Mouse (Mus musculus): ENCODE measurements around the gene Hyou1. TPM values are rescaled to one million over a fixed set of nuclear protein-coding genes. Genes with fewer than 3 reads are reported as not detected.
A peak's percentile ranks its signal among the peaks of the same experiment; 100 is the strongest.

Hyou1 gene
- total and polyA plus RNA-seq, 2 experiments, result 87.8 to 111 TPM

GRCm38 (mm10) chr9:44338574-44338973, 40.7 kb upstream of the Hyou1 start:
- 88% methylated on average over 5 of the region's 5 CpGs for WGBS
- Histone ChIP-seq H3K79me2 (ENCODE audit: control insufficient read depth, insufficient read depth, low read length) (peaks cover 14% of the 10 kb centered on the region; the same call in 1 of the 2 replicates), H3K4me1 (ENCODE audit: control insufficient read depth, insufficient read depth, low read length) (peaks cover 16% of the 10 kb centered on the region), H3K9ac (ENCODE audit: low read depth, low read length) (no peak overlapping the region), H3K36me3 (ENCODE audit: control insufficient read depth, insufficient read depth, low read length) (0 out of 2 replicates have a peak, but pooled peaks cover 3% of the 10 kb centered on the region), H3K4me3 (ENCODE audit: insufficient read depth, low read depth, low read length) (no peak overlapping the region), H3K27me3 (ENCODE audit: control insufficient read depth, insufficient read depth, low read length) (no peaks in the 10 kb centered on the region), H3K27ac (replicated peaks; ENCODE audit: insufficient read depth, low read depth, low read length) (no peak overlapping the region)
- DNase-seq (ENCODE audit: extremely low read depth, low read depth, low spot score), result no peak
- no peak for TF ChIP-seq CTCF (IDR thresholded peaks at IDR 0.05; ENCODE audit: low read depth, low read length)
- no peak for TF ChIP-seq POLR2A (IDR thresholded peaks at IDR 0.05; ENCODE audit: extremely low read depth, insufficient read depth, low read length)

- H3K36me3 ChIP-seq (ENCODE audit: control insufficient read depth, insufficient read depth, low read length), result 0 out of 2 replicates have a peak, but pooled peaks cover 3% of the 10 kb centered on the region
- peaks cover 13% of the 10 kb centered on the region for H3K4me1 ChIP-seq (ENCODE audit: control insufficient read depth, insufficient read depth, low read length)
- TF ChIP-seq POLR2A (IDR thresholded peaks at IDR 0.05; ENCODE audit: extremely low read depth, insufficient read depth, low read length) (no peak), CTCF (IDR thresholded peaks at IDR 0.05; ENCODE audit: low read depth, low read length) (no peak)
- no peak overlapping the region for H3K9ac ChIP-seq (ENCODE audit: low read depth, low read length)
- no peaks in the 10 kb centered on the region for H3K27me3 ChIP-seq (ENCODE audit: control insufficient read depth, insufficient read depth, low read length)
- H3K27ac ChIP-seq (replicated peaks; ENCODE audit: insufficient read depth, low read depth, low read length), result no peak overlapping the region
- peaks cover 14% of the 10 kb centered on the region; the same call in 1 of the 2 replicates for H3K79me2 ChIP-seq (ENCODE audit: control insufficient read depth, insufficient read depth, low read length)
- 97% methylated on average over 5 of the region's 5 CpGs for WGBS
- no peak for DNase-seq (ENCODE audit: extremely low read depth, low read depth, low spot score)
- H3K4me3 ChIP-seq (ENCODE audit: insufficient read depth, low read depth, low read length), result no peak overlapping the region
Measured at GRCm38 (mm10) chr9:44341487-44341886, 37.8 kb upstream of the Hyou1 start.

- no peak for DNase-seq (ENCODE audit: extremely low read depth, low read depth, low spot score)
- 82% methylated on average over 3 of the region's 3 CpGs for WGBS
- Histone ChIP-seq H3K79me2 (ENCODE audit: control insufficient read depth, insufficient read depth, low read length) (peaks cover 14% of the 10 kb centered on the region; the same call in 1 of the 2 replicates), H3K27ac (replicated peaks; ENCODE audit: insufficient read depth, low read depth, low read length) (no peak overlapping the region), H3K4me1 (ENCODE audit: control insufficient read depth, insufficient read depth, low read length) (peaks cover 10% of the 10 kb centered on the region), H3K27me3 (ENCODE audit: control insufficient read depth, insufficient read depth, low read length) (no peaks in the 10 kb centered on the region), H3K36me3 (ENCODE audit: control insufficient read depth, insufficient read depth, low read length) (0 out of 2 replicates have a peak, but pooled peaks cover 3% of the 10 kb centered on the region), H3K4me3 (ENCODE audit: insufficient read depth, low read depth, low read length) (no peak overlapping the region), H3K9ac (ENCODE audit: low read depth, low read length) (no peak overlapping the region)
- TF ChIP-seq CTCF (IDR thresholded peaks at IDR 0.05; ENCODE audit: low read depth, low read length) (no peak), POLR2A (IDR thresholded peaks at IDR 0.05; ENCODE audit: extremely low read depth, insufficient read depth, low read length) (no peak)
Measured at GRCm38 (mm10) chr9:44342173-44342572, 37.1 kb upstream of the Hyou1 start.

- H3K9ac ChIP-seq (ENCODE audit: low read depth, low read length), result no peak overlapping the region; the same call in 1 of the 2 replicates
- peaks cover 14% of the 10 kb centered on the region; the same call in 1 of the 2 replicates for H3K79me2 ChIP-seq (ENCODE audit: control insufficient read depth, insufficient read depth, low read length)
- no peak for DNase-seq (ENCODE audit: extremely low read depth, low read depth, low spot score)
- 0 out of 2 replicates have a peak, but pooled peaks cover 3% of the 10 kb centered on the region for H3K36me3 ChIP-seq (ENCODE audit: control insufficient read depth, insufficient read depth, low read length)
- H3K27ac ChIP-seq (replicated peaks; ENCODE audit: insufficient read depth, low read depth, low read length), result no peak overlapping the region
- no peaks in the 10 kb centered on the region for H3K27me3 ChIP-seq (ENCODE audit: control insufficient read depth, insufficient read depth, low read length)
- no peak overlapping the region for H3K4me3 ChIP-seq (ENCODE audit: insufficient read depth, low read depth, low read length)
- no peak for TF ChIP-seq POLR2A (IDR thresholded peaks at IDR 0.05; ENCODE audit: extremely low read depth, insufficient read depth, low read length)
- no peak for TF ChIP-seq CTCF (IDR thresholded peaks at IDR 0.05; ENCODE audit: low read depth, low read length)
- H3K4me1 ChIP-seq (ENCODE audit: control insufficient read depth, insufficient read depth, low read length), result peaks cover 14% of the 10 kb centered on the region
- 93% methylated on average over 1 of the region's 1 CpGs for WGBS
Measured at GRCm38 (mm10) chr9:44342605-44343004, 36.7 kb upstream of the Hyou1 start.

- Histone ChIP-seq H3K4me3 (ENCODE audit: insufficient read depth, low read depth, low read length) (peak overlapping the region; percentile 75), H3K27ac (replicated peaks; ENCODE audit: insufficient read depth, low read depth, low read length) (peak overlapping the region; percentile 54), H3K9ac (ENCODE audit: low read depth, low read length) (peak overlapping the region; percentile 73), H3K27me3 (ENCODE audit: control insufficient read depth, insufficient read depth, low read length) (no peaks in the 10 kb centered on the region), H3K36me3 (ENCODE audit: control insufficient read depth, insufficient read depth, low read length) (peaks cover 3% of the 10 kb centered on the region; the same call in 1 of the 2 replicates), H3K79me2 (ENCODE audit: control insufficient read depth, insufficient read depth, low read length) (peaks cover 14% of the 10 kb centered on the region; the same call in 1 of the 2 replicates), H3K4me1 (ENCODE audit: control insufficient read depth, insufficient read depth, low read length) (peaks cover 19% of the 10 kb centered on the region)
- 2% methylated on average over 6 of the region's 6 CpGs for whole genome bisulfite sequencing
- peak; percentile 36 for DNase-seq (ENCODE audit: extremely low read depth, low read depth, low spot score)
- no peak for TF ChIP-seq POLR2A (IDR thresholded peaks at IDR 0.05; ENCODE audit: extremely low read depth, insufficient read depth, low read length)
- no peak for TF ChIP-seq CTCF (IDR thresholded peaks at IDR 0.05; ENCODE audit: low read depth, low read length)
Measured at GRCm38 (mm10) chr9:44343290-44343689, 36.0 kb upstream of the Hyou1 start.

- Histone ChIP-seq H3K36me3 (ENCODE audit: control insufficient read depth, insufficient read depth, low read length) (peaks cover 3% of the 10 kb centered on the region; the same call in 1 of the 2 replicates), H3K9ac (ENCODE audit: low read depth, low read length) (peak within 1 kb of the TSS; percentile 86), H3K4me3 (ENCODE audit: insufficient read depth, low read depth, low read length) (peak within 1 kb of the TSS; percentile 75), H3K4me1 (ENCODE audit: control insufficient read depth, insufficient read depth, low read length) (peaks cover 19% of the 10 kb centered on the region), H3K27me3 (ENCODE audit: control insufficient read depth, insufficient read depth, low read length) (no peaks in the 10 kb centered on the region), H3K27ac (replicated peaks; ENCODE audit: insufficient read depth, low read depth, low read length) (peak within 1 kb of the TSS; percentile 95), H3K79me2 (ENCODE audit: control insufficient read depth, insufficient read depth, low read length) (peaks cover 14% of the 10 kb centered on the region; the same call in 1 of the 2 replicates)
- peak; percentile 91 for DNase-seq (ENCODE audit: extremely low read depth, low read depth, low spot score)
- under 1% methylated on average over 39 of the region's 39 CpGs for WGBS
- TF ChIP-seq POLR2A (IDR thresholded peaks at IDR 0.05; ENCODE audit: extremely low read depth, insufficient read depth, low read length) (peak; percentile 56; the same call in 1 of the 2 replicates), CTCF (IDR thresholded peaks at IDR 0.05; ENCODE audit: low read depth, low read length) (no peak)
Measured at GRCm38 (mm10) chr9:44343781-44344421, 35.4 kb upstream of the Hyou1 start, which contains the start of gene Hmbs. Gene Hmbs (minus strand): TSS chr9:44344228.

Data from liver, adult 2 months (tissue).